Comparison of ENCODE assay signal across 9 mouse cellular contexts in the genomic region with DNA sequence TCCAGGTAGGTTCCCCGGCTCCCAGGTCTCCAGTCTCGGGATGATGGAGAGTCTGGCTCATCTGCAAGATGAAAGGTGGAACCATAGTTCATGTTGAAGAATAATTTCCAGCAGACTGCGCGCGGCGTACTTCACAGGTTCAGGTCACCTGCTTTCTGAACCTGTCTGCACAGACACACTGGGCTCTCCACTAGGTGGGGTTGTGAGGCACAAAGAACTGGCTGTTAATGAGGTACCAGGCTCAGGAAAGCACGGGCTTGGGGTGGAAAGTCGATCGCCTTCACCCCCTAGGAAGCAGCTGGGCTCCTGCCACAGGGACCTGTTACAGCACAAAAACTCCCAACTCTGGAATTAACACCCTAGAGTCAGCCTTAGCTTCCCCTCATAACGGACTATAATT. TPM values are rescaled to one million over a fixed set of nuclear protein-coding genes. Genes with fewer than 3 reads are reported as not detected.
DNase-seq lines count a peak whose midpoint lies in the region; ATAC-seq and TF ChIP-seq lines count a peak whose summit lies in the region.
"Had no signal": no experiment of that assay in that cellular context is flagged by ENCODE, and none has a peak within 500 bp of the region (broad histone marks: within the 10 kb centered on the region; RNA-seq: fewer than 3 reads in every experiment).

No protein-coding gene starts in this region.

- peaks cover 5% of the 10 kb centered on the region; the same call in 1 of the 2 replicates for H3K36me3 ChIP-seq in heart, embryonic 12.5 days
- peaks cover 23% of the 10 kb centered on the region for H3K36me3 ChIP-seq in limb, embryonic 14.5 days (ENCODE audit: control insufficient read depth, insufficient read depth, low read length)
- H3K36me3 ChIP-seq: lung, embryonic 15.5 days had no signal

- ATAC-seq in heart, embryonic 12.5 days (ENCODE audit: insufficient number of reproducible peaks, low FRiP score) = no peak
- ATAC-seq in limb, embryonic 14.5 days (ENCODE audit: low FRiP score, low read depth) = no peak
- ATAC-seq in neutrophil, adult 5-6 weeks (ENCODE audit: extremely low read depth, insufficient number of reproducible peaks, low FRiP score, poor library complexity, severe bottlenecking) = 0 out of 2 replicates have a peak, but pooled peaks have one; percentile 18
- ATAC-seq in frontal cortex, adult (ENCODE audit: low TSS enrichment) = no peak

- H3K4me3 ChIP-seq in heart, embryonic 12.5 days = no peak overlapping the region
- H3K4me3 ChIP-seq in limb, embryonic 14.5 days (replicated peaks; ENCODE audit: low read length) = no peak overlapping the region
- H3K4me3 ChIP-seq: lung, embryonic 15.5 days had no signal

- no peak overlapping the region for H3K27ac ChIP-seq in heart, embryonic 12.5 days (ENCODE audit: poor library complexity, severe bottlenecking)
- no peak overlapping the region for H3K27ac ChIP-seq in limb, embryonic 14.5 days (replicated peaks; ENCODE audit: low read depth, low read length)

- DNase-seq in heart, postnatal 25 days (ENCODE audit: low spot score) = no peak
- peak; percentile 81 for DNase-seq in ES-CJ7 (ENCODE audit: low read depth, low spot score)
- peak; percentile 49 for DNase-seq in cerebellum, adult 8-10 months
- peak; percentile 68 for DNase-seq in induced T-regulatory cell, adult 2 months (ENCODE audit: low read depth)
- peak; percentile 45 for DNase-seq in limb, embryonic 14.5 days (ENCODE audit: low spot score)

- no peaks in the 10 kb centered on the region for H3K27me3 ChIP-seq in heart, embryonic 12.5 days (replicated peaks)
- no peaks in the 10 kb centered on the region for H3K27me3 ChIP-seq in limb, embryonic 14.5 days (ENCODE audit: control insufficient read depth, insufficient read depth, low read length)

- WGBS in heart, embryonic 12.5 days = 23% methylated on average over 10 of the region's 10 CpGs
- 25% methylated on average over 10 of the region's 10 CpGs for WGBS in limb, embryonic 14.5 days

- H3K9ac ChIP-seq in heart, embryonic 12.5 days = no peak overlapping the region
- no peak overlapping the region for H3K9ac ChIP-seq in limb, embryonic 14.5 days (ENCODE audit: low read depth, low read length, severe bottlenecking)
- H3K9ac ChIP-seq: lung, embryonic 15.5 days had no signal

- peaks cover 18% of the 10 kb centered on the region for H3K4me1 ChIP-seq in heart, embryonic 12.5 days (replicated peaks)
- peaks cover 8% of the 10 kb centered on the region for H3K4me1 ChIP-seq in limb, embryonic 14.5 days (ENCODE audit: control insufficient read depth, insufficient read depth, low read length)

- H3K4me2 ChIP-seq in heart, embryonic 12.5 days = 0 out of 2 replicates have a peak overlapping the region, but pooled peaks have one; percentile 11
- H3K4me2 ChIP-seq in limb, embryonic 14.5 days (replicated peaks; ENCODE audit: low read depth, low read length, severe bottlenecking) = no peak overlapping the region; the same call in 1 of the 2 replicates
- H3K4me2 ChIP-seq: lung, embryonic 15.5 days had no signal

- no peaks in the 10 kb centered on the region for H3K9me3 ChIP-seq in heart, embryonic 12.5 days (replicated peaks)
- no peaks in the 10 kb centered on the region for H3K9me3 ChIP-seq in limb, embryonic 14.5 days (ENCODE audit: control insufficient read depth, low read length)
- H3K9me3 ChIP-seq: lung, embryonic 15.5 days had no signal

- intact Hi-C loops in heart, postnatal 25 days (cut with DNase I) = no loop called here

- no peak for TF ChIP-seq POLR2A in limb, embryonic 14.5 days (IDR thresholded peaks at IDR 0.05; ENCODE audit: borderline replicate concordance, extremely low read depth, insufficient read depth, insufficient read length)

RNA-seq across cellular contexts. Expression of a gene that starts 34.1 kb away (rescaled TPM):
- polyA plus RNA-seq in heart, embryonic 12.5 days (2016; fragmentation: Nextera tagmentation; extraction: Ambion mirVana) = 138 and 147 TPM in 2 replicates
- 100 to 1,000 TPM; 436 to 450 TPM for total RNA-seq in heart, postnatal 25 days (2021)
- 24.3 and 30.4 TPM in 2 replicates for polyA plus RNA-seq in limb, embryonic 14.5 days (2012; rRNA removed)
- 49.5 and 57.3 TPM in 2 replicates for polyA plus RNA-seq in limb, embryonic 14.5 days (2014; fragmentation: Nextera tagmentation; extraction: Ambion mirVana)
- 16.3 and 16.4 TPM in 2 replicates for total RNA-seq in neutrophil, adult 5-6 weeks (2017)

RNA-seq across cellular contexts. Expression of a gene that starts 45.7 kb away (rescaled TPM):
- 9.2 and 10.8 TPM in 2 replicates for polyA plus RNA-seq in heart, embryonic 12.5 days (2016; fragmentation: Nextera tagmentation; extraction: Ambion mirVana)
- 1 to 10 TPM; 2.5 to 5.3 TPM for total RNA-seq in heart, postnatal 25 days (2021)
- polyA plus RNA-seq in limb, embryonic 14.5 days (2012; rRNA removed) = 16.4 and 17.5 TPM in 2 replicates
- polyA plus RNA-seq in limb, embryonic 14.5 days (2014; fragmentation: Nextera tagmentation; extraction: Ambion mirVana) = 16.1 and 18.9 TPM in 2 replicates
- total RNA-seq in neutrophil, adult 5-6 weeks (2017) = 0.12 TPM in 1 of 2 replicates, not detected in the other

RNA-seq across cellular contexts. Expression of a gene that starts 52.7 kb away (rescaled TPM):
- polyA plus RNA-seq in heart, embryonic 12.5 days (2016; fragmentation: Nextera tagmentation; extraction: Ambion mirVana) = 9.5 and 13.2 TPM in 2 replicates
- 1 to 10 TPM; 1.9 to 2.4 TPM for total RNA-seq in heart, postnatal 25 days (2021)
- polyA plus RNA-seq in limb, embryonic 14.5 days (2012; rRNA removed) = 3.8 and 4.9 TPM in 2 replicates
- 5.2 and 5.4 TPM in 2 replicates for polyA plus RNA-seq in limb, embryonic 14.5 days (2014; fragmentation: Nextera tagmentation; extraction: Ambion mirVana)
- total RNA-seq in neutrophil, adult 5-6 weeks (2017) = not detected in 2 replicates

RNA-seq across cellular contexts. Expression of a gene that starts 57.5 kb away (rescaled TPM):
- polyA plus RNA-seq in heart, embryonic 12.5 days (2016; fragmentation: Nextera tagmentation; extraction: Ambion mirVana) = 1,032 and 1,048 TPM in 2 replicates
- 1,000 to 10,000 TPM; 2,218 to 2,599 TPM for total RNA-seq in heart, postnatal 25 days (2021)
- polyA plus RNA-seq in limb, embryonic 14.5 days (2012; rRNA removed) = 78.2 and 80.7 TPM in 2 replicates
- polyA plus RNA-seq in limb, embryonic 14.5 days (2014; fragmentation: Nextera tagmentation; extraction: Ambion mirVana) = 87.2 and 117 TPM in 2 replicates
- not detected in 2 replicates for total RNA-seq in neutrophil, adult 5-6 weeks (2017)

RNA-seq across cellular contexts. Expression of a gene that starts 58.5 kb away (rescaled TPM):
- polyA plus RNA-seq in heart, embryonic 12.5 days (2016; fragmentation: Nextera tagmentation; extraction: Ambion mirVana) = 284 and 285 TPM in 2 replicates
- total RNA-seq in heart, postnatal 25 days (2021) = 100 to 1,000 TPM; 141 to 154 TPM
- polyA plus RNA-seq in limb, embryonic 14.5 days (2012; rRNA removed) = 53.0 and 61.6 TPM in 2 replicates
- polyA plus RNA-seq in limb, embryonic 14.5 days (2014; fragmentation: Nextera tagmentation; extraction: Ambion mirVana) = 47.8 and 78.7 TPM in 2 replicates
- total RNA-seq in neutrophil, adult 5-6 weeks (2017) = not detected in 2 replicates

Comparison
In these comparisons a context has a peak if more than half of its experiments do, and no peak if none do; other contexts are left out.
1. RNA of a gene that starts 34.1 kb away (total RNA-seq): 436 to 450 TPM in heart, postnatal 25 days; 16.3 to 16.4 TPM in neutrophil, adult 5-6 weeks; every median in the first group is over 10 times any median in the second.